Mouse (Mus musculus): ENCODE data around the gene Igf2bp3.
A peak's percentile ranks its signal among the peaks of the same experiment; 100 is the strongest.

Gene Igf2bp3

GRCm38 (mm10) chr6:49173265-49173664, 41.5 kb downstream of the Igf2bp3 start:
- no peak for DNase-seq

- DNase-seq = no peak
These were observed 43.5 kb downstream of the Igf2bp3 start for GRCm38 (mm10) chr6:49171216-49171615.

DNA sequence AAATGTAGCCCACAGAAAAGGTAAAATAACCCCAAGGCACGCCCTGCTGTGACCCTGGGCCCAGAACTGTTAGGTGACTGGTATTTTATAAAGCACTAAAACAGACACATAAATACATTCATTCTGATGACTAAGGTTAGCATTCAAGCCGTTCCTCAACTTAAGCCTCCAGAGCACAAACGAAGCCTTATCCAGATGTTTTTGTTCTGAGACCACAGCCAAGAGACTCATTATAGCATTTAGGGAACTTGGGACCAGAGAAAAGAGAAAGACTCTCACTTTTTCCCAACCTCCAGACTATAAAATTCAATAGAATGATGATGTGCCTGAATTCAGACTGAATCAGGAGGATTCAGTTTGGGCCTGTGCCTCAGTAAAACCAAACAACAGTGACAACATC, 46.1 kb downstream of the Igf2bp3 start:
- no peak for DNase-seq

GRCm38 (mm10) chr6:49167406-49167805, 47.4 kb downstream of the Igf2bp3 start:
- DNase-seq = no peak

DNA sequence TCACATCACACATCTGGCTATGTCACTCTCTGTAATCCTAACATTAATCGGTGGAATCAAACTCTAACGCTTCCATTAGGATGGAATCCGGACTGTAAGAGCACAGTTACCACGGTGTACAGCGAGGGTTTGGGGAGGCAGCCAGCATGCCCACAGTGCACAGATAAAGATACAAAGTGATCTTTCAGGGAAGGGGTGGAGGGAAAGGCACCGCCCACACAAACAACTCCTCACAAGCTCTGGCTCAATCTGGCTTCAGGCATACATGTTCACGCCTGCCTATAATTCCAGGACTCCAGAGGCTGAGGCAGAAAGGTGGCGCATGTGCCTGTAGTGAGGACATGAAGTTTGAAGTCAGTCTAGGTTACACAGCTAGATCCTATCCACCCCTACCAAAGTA, 48.4 kb downstream of the Igf2bp3 start:
- no peak for DNase-seq

DNA sequence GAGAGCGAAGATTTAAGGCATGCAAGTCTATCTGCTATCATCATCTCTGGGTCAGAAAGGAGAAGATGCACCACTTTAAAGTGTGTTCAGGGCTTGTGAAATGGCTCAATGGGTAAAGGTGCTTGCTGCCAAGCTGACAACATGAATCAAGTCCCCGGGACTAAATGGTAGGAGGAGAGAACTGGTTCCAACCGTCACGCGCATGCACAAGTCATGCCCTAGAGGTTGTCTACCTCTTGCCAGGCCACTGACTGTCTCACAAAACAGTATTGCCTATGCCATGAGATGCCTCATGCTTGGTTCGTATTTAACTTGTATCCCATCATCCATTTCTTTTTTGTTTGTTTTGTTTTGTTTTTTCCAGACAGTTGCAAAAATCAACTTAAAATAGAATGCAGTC, 48.9 kb downstream of the Igf2bp3 start:
- DNase-seq = no peak

- no peak for DNase-seq
These were observed 49.7 kb downstream of the Igf2bp3 start for GRCm38 (mm10) chr6:49165101-49165500.

DNA sequence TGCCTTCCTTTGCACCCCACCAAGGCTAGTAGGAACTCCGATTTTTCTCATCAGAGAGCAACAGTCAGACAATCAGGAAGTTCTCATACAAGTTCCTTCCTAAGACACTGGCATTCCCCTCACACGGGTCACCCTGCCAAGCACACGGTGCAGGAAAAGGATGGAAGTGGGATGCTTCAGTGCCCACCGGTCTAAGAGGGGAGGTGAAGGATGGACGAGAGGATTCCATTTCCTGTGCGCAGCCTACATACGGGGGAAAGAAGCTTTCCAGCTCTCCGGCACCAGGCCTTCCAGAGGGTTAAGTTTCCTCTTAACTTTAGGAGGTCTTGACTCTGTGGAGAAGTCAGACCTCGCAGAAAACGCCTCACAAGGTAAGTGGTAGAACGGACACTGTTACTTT, 50.1 kb downstream of the Igf2bp3 start:
- DNase-seq = no peak

GRCm38 (mm10) chr6:49159971-49160370, 54.8 kb downstream of the Igf2bp3 start:
- DNase-seq = no peak

GRCm38 (mm10) chr6:49156826-49157175, 58.0 kb downstream of the Igf2bp3 start:
- no peak for DNase-seq

GRCm38 (mm10) chr6:49156170-49156825, 58.5 kb downstream of the Igf2bp3 start:
- DNase-seq = no peak

GRCm38 (mm10) chr6:49151465-49151864, 63.3 kb downstream of the Igf2bp3 start:
- DNase-seq = no peak

- no peak for DNase-seq
These were observed 64.2 kb downstream of the Igf2bp3 start for GRCm38 (mm10) chr6:49150349-49151229.

DNA sequence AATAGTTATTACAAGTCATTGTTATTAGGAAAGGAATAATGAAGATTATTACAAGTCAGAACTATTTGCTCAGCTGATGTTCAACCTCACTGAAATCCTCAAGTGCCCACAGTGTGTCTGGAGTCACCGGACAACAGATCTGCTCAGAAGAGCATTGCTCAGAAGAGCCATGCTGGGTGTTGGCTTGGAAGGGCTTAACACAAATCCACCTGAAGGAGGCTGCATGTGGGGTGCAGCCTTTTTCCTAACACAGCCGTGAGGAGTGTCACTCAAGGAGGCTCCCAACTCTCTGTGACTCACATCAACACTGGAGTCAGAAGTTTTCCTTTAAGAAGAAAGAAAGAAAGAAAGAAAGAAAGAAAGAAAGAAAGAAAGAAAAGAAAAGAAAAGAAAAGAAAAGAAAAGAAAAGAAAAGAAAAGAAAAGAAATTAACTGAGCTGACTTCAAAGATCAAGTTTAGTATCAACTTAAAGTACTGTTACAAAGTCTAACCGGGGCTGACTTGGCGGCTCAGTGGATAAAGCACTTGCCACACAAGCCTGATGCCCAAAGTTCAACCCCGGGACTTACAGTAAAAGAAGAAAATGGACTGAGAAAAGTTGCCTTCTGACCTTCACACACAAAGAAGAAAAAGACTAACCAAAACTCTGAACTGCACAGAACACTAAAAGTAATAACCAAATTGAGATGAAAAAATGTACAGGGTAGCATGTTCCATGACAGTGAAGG, 65.4 kb downstream of the Igf2bp3 start:
- DNase-seq = no peak

- DNase-seq = no peak
These were observed 66.0 kb downstream of the Igf2bp3 start for GRCm38 (mm10) chr6:49148781-49149180.

GRCm38 (mm10) chr6:49148368-49148767, 66.4 kb downstream of the Igf2bp3 start:
- no peak for DNase-seq

DNA sequence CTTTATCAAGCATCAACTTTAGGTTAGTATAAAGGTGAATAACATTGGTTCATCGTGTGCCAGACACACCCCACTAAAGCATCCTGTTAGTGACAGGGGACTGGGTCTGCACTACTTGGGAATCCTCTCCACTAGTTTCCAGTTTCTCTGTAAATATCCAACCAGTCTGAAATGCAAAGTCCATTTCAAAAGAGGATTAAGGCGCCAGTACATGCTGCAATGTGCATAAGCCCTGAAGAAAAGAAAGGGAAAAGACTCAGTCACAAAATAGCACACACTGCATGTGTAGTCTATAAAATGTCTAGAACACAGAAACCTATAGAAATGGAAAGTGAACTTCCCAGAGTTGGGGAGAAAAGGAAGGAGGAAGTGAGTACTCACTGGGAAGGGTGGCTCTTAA, 68.3 kb downstream of the Igf2bp3 start:
- no peak for DNase-seq

GRCm38 (mm10) chr6:49142428-49142827, 72.3 kb downstream of the Igf2bp3 start:
- peak; percentile 14 for DNase-seq

DNA sequence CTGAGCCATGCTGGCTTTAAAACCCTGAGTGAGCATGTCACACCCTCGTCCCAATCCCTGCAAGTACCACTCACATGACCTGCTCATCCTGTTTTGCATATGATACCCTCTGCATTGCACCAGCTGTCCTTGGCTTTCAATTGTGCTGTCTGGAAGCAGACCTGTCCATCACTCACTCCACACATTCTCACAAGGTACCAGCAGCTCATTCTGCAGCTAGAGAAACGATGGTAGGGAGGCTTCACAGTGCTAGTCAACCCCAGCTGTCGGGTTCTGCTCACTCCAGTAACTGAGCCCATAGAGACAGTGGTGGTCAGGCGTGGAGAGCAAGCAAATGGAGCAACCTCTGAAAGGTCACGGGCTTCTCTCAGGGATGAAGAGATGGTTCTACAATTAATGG, 73.6 kb downstream of the Igf2bp3 start:
- no peak for DNase-seq

- DNase-seq = peak; percentile 15
These were observed 76.4 kb downstream of the Igf2bp3 start for GRCm38 (mm10) chr6:49138159-49139051.

- peak; percentile 20 for DNase-seq
These were observed 78.0 kb downstream of the Igf2bp3 start for GRCm38 (mm10) chr6:49136739-49137138.

DNA sequence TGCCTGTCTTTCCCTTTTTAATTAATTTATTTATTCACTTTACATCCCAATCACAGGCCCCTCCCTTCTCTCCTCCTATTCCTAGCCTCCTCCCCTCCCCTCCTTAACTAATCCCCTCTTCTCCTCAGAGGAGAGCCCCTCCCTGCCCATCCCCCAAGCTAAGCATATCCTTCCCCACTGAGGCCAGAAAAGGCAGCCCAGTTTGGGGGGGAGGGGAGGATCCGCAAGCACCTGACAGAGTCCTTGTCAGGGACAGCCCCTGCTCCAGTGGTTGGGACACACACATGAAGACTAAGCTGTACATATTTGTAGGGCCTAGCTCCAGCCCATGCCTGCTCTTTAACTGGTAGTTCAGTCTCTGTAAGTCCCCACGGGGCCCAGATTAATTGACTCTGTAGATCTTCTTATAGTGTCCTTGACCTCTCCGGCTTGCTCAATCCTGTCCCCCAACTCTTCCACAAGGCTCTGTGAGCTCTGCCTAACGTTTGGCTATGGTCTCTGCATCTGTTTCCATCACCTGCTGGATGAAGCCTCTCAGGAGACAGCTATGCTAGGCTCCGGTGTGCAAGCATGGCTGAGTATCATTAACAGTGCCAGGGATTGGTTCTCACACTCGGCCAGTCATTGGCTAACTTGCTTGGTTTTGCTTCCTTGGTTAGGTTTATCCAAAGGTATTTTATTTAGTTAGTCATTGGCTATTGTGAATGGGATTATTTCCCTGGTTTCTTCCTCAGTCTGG, 82.2 kb downstream of the Igf2bp3 start:
- no peak for DNase-seq
